Mouse (Mus musculus) forebrain, embryonic 10.5 days (tissue): ENCODE data around the gene Brd3. TPM values are rescaled to one million over a fixed set of nuclear protein-coding genes. Genes with fewer than 3 reads are reported as not detected.

Experiments
- DNase-seq: peaks from one replicate; pipeline ENCODE4 v3.0.0-alpha.2; 2017; ENCODE audit warnings: low spot score; ENCODE audit errors: extremely low spot score
- H3K27ac ChIP-seq: fragments of 300-500 bp; sonication (generic); 2 replicates; pipeline ENCODE4 v1.5.1; 2016; ENCODE audit warnings: mild to moderate bottlenecking
- H3K27me3 ChIP-seq: fragments of 300-500 bp; sonication (generic); 2 replicates; pipeline ENCODE4 v1.6.1; 2016; ENCODE audit warnings: mild to moderate bottlenecking; ENCODE audit not compliant: poor library complexity, severe bottlenecking
- H3K36me3 ChIP-seq: fragments of 300-500 bp; sonication (generic); replicated peaks from 2 replicates; pipeline ENCODE4 v1.6.1; 2016; ENCODE audit warnings: mild to moderate bottlenecking, moderate library complexity
- H3K4me1 ChIP-seq: fragments of 300-500 bp; sonication (generic); 2 replicates; pipeline ENCODE4 v1.6.1; 2016
- H3K4me3 ChIP-seq: fragments of 300-500 bp; sonication (generic); 2 replicates; pipeline ENCODE4 v1.5.1; 2016; ENCODE audit warnings: mild to moderate bottlenecking, moderate library complexity
- H3K9me3 ChIP-seq: fragments of 300-500 bp; sonication (generic); 2 replicates; pipeline ENCODE4 v1.6.1; 2016; ENCODE audit warnings: mild to moderate bottlenecking, moderate library complexity
- WGBS: fragments of 180-500 bp; shearing (Covaris S2); methylation state at CpG from one replicate; pipeline ENCODE4 v1.1.7; 2016; 5-methylcytosine and 5-hydroxymethylcytosine counted together
- microRNA-seq: library from miRNA; unstranded; fragments of <30 nt; microRNA quantifications from one replicate; pipeline ENCODE4, GENCODE M21; 2017
- polyA plus RNA-seq: library from polyadenylated mRNA; unstranded; fragments of >200 nt; fragmentation: Nextera tagmentation; extraction: Ambion mirVana; gene quantifications from 2 replicates; pipeline ENCODE4 v1.2.1, GENCODE M21; 2016

The Brd3 gene
- polyA plus RNA-seq, 1 experiment from 2014 or later = 152 TPM

DNA sequence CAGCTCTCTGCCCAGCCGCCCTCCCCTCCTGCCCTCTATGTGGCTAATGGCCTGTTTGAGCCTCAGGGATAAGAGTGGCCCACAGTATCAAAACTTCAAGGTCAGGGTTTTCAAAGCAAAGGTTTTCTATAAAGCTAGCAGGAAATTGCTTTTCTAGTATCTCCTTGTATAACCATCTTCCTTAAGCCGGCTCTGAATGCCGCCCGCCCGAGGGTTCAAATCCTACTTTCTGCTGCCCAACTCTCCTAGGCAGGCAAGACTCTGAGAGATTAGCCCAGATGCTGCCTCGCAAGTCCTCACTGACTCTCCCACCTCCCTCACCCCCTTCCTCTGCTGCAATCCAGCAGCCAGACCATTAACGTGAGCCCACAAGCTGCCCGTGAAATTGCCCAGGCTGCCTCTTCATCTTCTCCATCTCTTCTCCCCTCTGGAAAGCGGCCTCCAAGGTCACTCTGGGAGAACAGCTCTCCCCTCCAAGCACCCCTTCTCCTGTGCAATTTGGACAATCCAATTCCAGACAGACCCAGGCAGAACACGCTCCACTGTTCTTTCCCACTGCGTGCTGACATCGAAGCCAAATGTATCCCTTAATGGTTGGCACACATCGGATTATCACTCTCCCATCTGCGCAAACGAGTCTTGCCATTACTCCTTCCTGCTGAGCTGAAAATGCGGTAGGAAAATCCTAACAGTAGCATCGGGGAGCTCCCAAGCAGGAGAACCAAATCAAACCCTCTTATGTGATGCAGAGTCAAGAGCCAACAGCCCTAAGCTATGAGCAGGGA, 110.6 kb downstream of the Brd3 start:
- WGBS = 62% methylated on average over 17 of the region's 17 CpGs
- 0 out of 2 replicates have a peak overlapping the region, but pooled peaks have one; percentile 44 for H3K27ac ChIP-seq

More for the DNA sequence above, 110.6 kb downstream of the Brd3 start:
- no peaks in the 10 kb centered on the region for H3K27me3 ChIP-seq
- no peak for DNase-seq
- peaks cover 23% of the 10 kb centered on the region for H3K36me3 ChIP-seq
- no peak overlapping the region for H3K4me3 ChIP-seq
- peaks cover 64% of the 10 kb centered on the region for H3K4me1 ChIP-seq
- H3K9me3 ChIP-seq = peaks cover 16% of the 10 kb centered on the region

Small RNAs within 50 kb of the gene (microRNA-seq; reads per million reads assigned to microRNA genes)
- gene Gm24049 (not detected), gene Mir7578 (not detected)

Other genes with a start within 250 kb of the Brd3 start
- 11.5 and 11.8 TPM in 2 replicates for gene Vav2, start 80.6 kb downstream of the Brd3 start, polyA plus RNA-seq
- 10.2 and 11.0 TPM in 2 replicates for gene Brd3os, start 65.3 kb downstream of the Brd3 start, polyA plus RNA-seq
- gene Wdr5, start 7.5 kb upstream of the Brd3 start, polyA plus RNA-seq = 88.6 and 89.0 TPM in 2 replicates
- gene Rxra, start 168.8 kb upstream of the Brd3 start, polyA plus RNA-seq = 7.7 and 7.8 TPM in 2 replicates